18 mouse cellular contexts compared by ENCODE assay signal in genomic region chr8:126642665-126643064, GRCm38 (mm10).
"Had no signal": no experiment of that assay in that cellular context is flagged by ENCODE, and none has a peak within 500 bp of the region (broad histone marks: within the 10 kb centered on the region; RNA-seq: fewer than 3 reads in every experiment).

No protein-coding gene starts in this region.

- H3K27ac ChIP-seq: intestine, embryonic 15.5 days; kidney, embryonic 15.5 days; layer of hippocampus, adult 2 months; left cerebral cortex, adult 2 months; liver, embryonic 13.5 days; macrophage; midbrain, embryonic 12.5 days; midbrain, embryonic 15.5 days; neural tube, embryonic 12.5 days; neural tube, embryonic 15.5 days had no signal

- DNase-seq: kidney, adult 11 months; kidney, adult 8-10 months; kidney, postnatal 10 days; layer of hippocampus, adult 9-11 months; liver, embryonic 13.5 days; lung, adult 2 months; right cerebral cortex, postnatal 4 days; thymus, adult 18-20 months; thymus, postnatal 36 days had no signal

- H3K9me3 ChIP-seq: intestine, embryonic 15.5 days; kidney, embryonic 15.5 days; liver, embryonic 13.5 days; midbrain, embryonic 15.5 days; neural tube, embryonic 15.5 days had no signal

- H3K9ac ChIP-seq: intestine, embryonic 15.5 days; kidney, embryonic 15.5 days; liver, embryonic 13.5 days; midbrain, embryonic 12.5 days; midbrain, embryonic 15.5 days; neural tube, embryonic 12.5 days; neural tube, embryonic 15.5 days had no signal

- H3K36me3 ChIP-seq: intestine, embryonic 15.5 days; kidney, embryonic 15.5 days; liver, embryonic 13.5 days; midbrain, embryonic 12.5 days; midbrain, embryonic 15.5 days; neural tube, embryonic 12.5 days; neural tube, embryonic 15.5 days had no signal

- H3K4me1 ChIP-seq: intestine, embryonic 15.5 days; midbrain, embryonic 12.5 days; neural tube, embryonic 12.5 days; neural tube, embryonic 15.5 days had no signal

- H3K4me2 ChIP-seq: intestine, embryonic 15.5 days; kidney, embryonic 15.5 days; liver, embryonic 13.5 days; midbrain, embryonic 12.5 days; midbrain, embryonic 15.5 days; neural tube, embryonic 12.5 days; neural tube, embryonic 15.5 days had no signal

- H3K27me3 ChIP-seq: intestine, embryonic 15.5 days; kidney, embryonic 15.5 days; liver, embryonic 13.5 days; midbrain, embryonic 12.5 days; midbrain, embryonic 15.5 days; neural tube, embryonic 12.5 days; neural tube, embryonic 15.5 days had no signal

- ATAC-seq: midbrain, embryonic 15.5 days had no signal

- H3K4me3 ChIP-seq: intestine, embryonic 15.5 days; kidney, embryonic 15.5 days; layer of hippocampus, adult 2 months; left cerebral cortex, adult 2 months; liver, embryonic 13.5 days; midbrain, embryonic 12.5 days; midbrain, embryonic 15.5 days; neural tube, embryonic 12.5 days; neural tube, embryonic 15.5 days had no signal
